Mouse (Mus musculus) lung, postnatal 0 days (tissue): Measurements from ENCODE around the gene Kcnb1. TPM values are rescaled to one million over a fixed set of nuclear protein-coding genes. Genes with fewer than 3 reads are reported as not detected.

Source experiments
- ATAC-seq: fragments of 200-750 bp; cut with Nextera tagmentation; 2 replicates; pipeline ENCODE4 v1.8.0; 2017; ENCODE audit warnings: moderate library complexity
- DNase-seq: peaks from one replicate; pipeline ENCODE4 v3.0.0-alpha.2; 2016; ENCODE audit warnings: low spot score
- H3K27ac ChIP-seq: fragments of 300-500 bp; sonication (generic); 2 replicates; pipeline ENCODE4 v1.5.1; 2014; ENCODE audit warnings: antibody characterized with exemption, mild to moderate bottlenecking, low read length, mixed read lengths
- H3K27me3 ChIP-seq: fragments of 300-500 bp; sonication (generic); replicated peaks from 2 replicates; pipeline ENCODE4 v1.6.1; 2014; ENCODE audit warnings: low read length, mixed read lengths; ENCODE audit not compliant: insufficient read depth
- H3K36me3 ChIP-seq: fragments of 300-500 bp; sonication (generic); 2 replicates; pipeline ENCODE4 v1.6.1; 2014; ENCODE audit warnings: low read length, mixed read lengths; ENCODE audit not compliant: insufficient read depth
- H3K4me1 ChIP-seq: fragments of 300-500 bp; sonication (generic); 2 replicates; pipeline ENCODE4 v1.6.1; 2014; ENCODE audit warnings: antibody characterized with exemption, low read depth, low read length, mixed read lengths; ENCODE audit not compliant: insufficient read depth
- H3K4me2 ChIP-seq: fragments of 300-500 bp; sonication (generic); replicated peaks from 2 replicates; pipeline ENCODE4 v1.6.1; 2014; ENCODE audit warnings: low read depth, mild to moderate bottlenecking, low read length, moderate library complexity, mixed read lengths
- H3K4me3 ChIP-seq: fragments of 300-500 bp; sonication (generic); 2 replicates; pipeline ENCODE4 v1.5.1; 2014; ENCODE audit warnings: low read depth, low read length
- H3K9ac ChIP-seq: fragments of 300-500 bp; sonication (generic); replicated peaks from 2 replicates; pipeline ENCODE4 v1.6.1; 2014; ENCODE audit warnings: low read depth, mild to moderate bottlenecking
- H3K9me3 ChIP-seq: fragments of 300-500 bp; sonication (generic); 2 replicates; pipeline ENCODE4 v1.6.1; 2016; ENCODE audit warnings: low read length, mixed read lengths
- CTCF ChIP-seq: IDR thresholded peaks from 2 replicates; pipeline ENCODE4 v1.5.1; 2016; ENCODE audit warnings: antibody characterized with exemption, mild to moderate bottlenecking
- EP300 ChIP-seq: IDR thresholded peaks from 2 replicates; pipeline ENCODE4 v1.6.1; 2016; ENCODE audit warnings: antibody characterized with exemption, mild to moderate bottlenecking, control low read depth
- WGBS: fragments of 180-500 bp; shearing (Covaris S2); extraction: QIAGEN DNeasy Blood & Tissue Kit; methylation state at CpG from one replicate; pipeline ENCODE4 v1.1.7; 2014; 5-methylcytosine and 5-hydroxymethylcytosine counted together
- polyA plus RNA-seq: library from polyadenylated mRNA; unstranded; fragments of >200 nt; fragmentation: Nextera tagmentation; extraction: Ambion mirVana; gene quantifications from 2 replicates; pipeline ENCODE4 v1.2.1, GENCODE M21; 2015

Kcnb1 gene
- polyA plus RNA-seq, 1 experiment from 2014 or later: 1.1 TPM

GRCm38 (mm10) chr2:167163134-167163533 is 26.8 kb downstream of the Kcnb1 start:
- H3K4me3 ChIP-seq: no peak overlapping the region
- no peaks in the 10 kb centered on the region for H3K27me3 ChIP-seq
- H3K36me3 ChIP-seq: no peaks in the 10 kb centered on the region
- TF ChIP-seq CTCF: no peak
- TF ChIP-seq EP300: no peak
- DNase-seq: no peak
- no peak overlapping the region for H3K27ac ChIP-seq
- H3K9me3 ChIP-seq: no peaks in the 10 kb centered on the region
- H3K9ac ChIP-seq: no peak overlapping the region
- WGBS: 87% methylated on average over 10 of the region's 10 CpGs
- ATAC-seq: no peak
- H3K4me1 ChIP-seq: no peaks in the 10 kb centered on the region
- no peak overlapping the region for H3K4me2 ChIP-seq

DNA sequence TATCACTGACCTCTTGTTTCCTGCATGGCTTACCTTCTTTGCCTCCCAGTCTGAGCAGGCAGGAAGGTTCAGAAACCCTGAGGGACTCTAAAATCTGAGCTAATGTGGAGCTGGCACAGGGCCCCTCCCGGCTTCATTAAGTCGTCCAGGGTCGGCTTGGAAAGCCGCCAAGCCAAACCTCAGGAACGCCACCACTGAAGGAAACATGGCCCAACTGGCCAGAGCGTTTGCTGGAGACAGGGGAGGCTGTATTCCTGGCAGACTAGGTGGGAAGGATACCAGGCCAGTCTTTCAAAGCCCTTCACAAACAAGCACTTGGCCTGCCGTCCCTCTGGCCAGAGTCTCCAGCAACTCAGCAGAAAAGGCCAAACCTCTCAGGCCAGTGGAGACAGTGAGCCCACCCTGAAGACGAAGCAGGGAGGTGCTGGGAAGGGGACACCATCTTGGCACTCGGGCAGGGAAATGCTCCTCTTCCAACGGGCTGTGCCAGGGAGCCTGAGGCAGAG is 27.4 kb downstream of the Kcnb1 start:
- Histone ChIP-seq H3K4me2 (no peak overlapping the region), H3K4me3 (no peak overlapping the region), H3K27ac (no peak overlapping the region), H3K9ac (no peak overlapping the region), H3K27me3 (no peaks in the 10 kb centered on the region), H3K4me1 (no peaks in the 10 kb centered on the region), H3K9me3 (no peaks in the 10 kb centered on the region), H3K36me3 (no peaks in the 10 kb centered on the region)
- DNase-seq: peak; percentile 14
- ATAC-seq: no peak
- TF ChIP-seq CTCF: no peak
- no peak for TF ChIP-seq EP300
- 25% methylated on average over 10 of the region's 10 CpGs for WGBS

GRCm38 (mm10) chr2:167159721-167160120 is 30.2 kb downstream of the Kcnb1 start:
- Histone ChIP-seq H3K4me2 (no peak overlapping the region), H3K9ac (no peak overlapping the region), H3K4me1 (no peaks in the 10 kb centered on the region), H3K9me3 (no peaks in the 10 kb centered on the region), H3K27me3 (no peaks in the 10 kb centered on the region), H3K36me3 (no peaks in the 10 kb centered on the region), H3K27ac (no peak overlapping the region), H3K4me3 (no peak overlapping the region)
- no peak for ATAC-seq
- DNase-seq: no peak
- TF ChIP-seq EP300: no peak
- TF ChIP-seq CTCF: no peak
- 90% methylated on average over 4 of the region's 4 CpGs for WGBS

GRCm38 (mm10) chr2:167158780-167159179 is 31.2 kb downstream of the Kcnb1 start:
- Histone ChIP-seq H3K4me2 (no peak overlapping the region), H3K4me1 (no peaks in the 10 kb centered on the region), H3K36me3 (no peaks in the 10 kb centered on the region), H3K4me3 (no peak overlapping the region), H3K9ac (no peak overlapping the region), H3K27me3 (no peaks in the 10 kb centered on the region), H3K27ac (no peak overlapping the region), H3K9me3 (no peaks in the 10 kb centered on the region)
- WGBS: 78% methylated on average over 5 of the region's 5 CpGs
- TF ChIP-seq EP300: no peak
- TF ChIP-seq CTCF: no peak
- DNase-seq (no peak), ATAC-seq (no peak)

DNA sequence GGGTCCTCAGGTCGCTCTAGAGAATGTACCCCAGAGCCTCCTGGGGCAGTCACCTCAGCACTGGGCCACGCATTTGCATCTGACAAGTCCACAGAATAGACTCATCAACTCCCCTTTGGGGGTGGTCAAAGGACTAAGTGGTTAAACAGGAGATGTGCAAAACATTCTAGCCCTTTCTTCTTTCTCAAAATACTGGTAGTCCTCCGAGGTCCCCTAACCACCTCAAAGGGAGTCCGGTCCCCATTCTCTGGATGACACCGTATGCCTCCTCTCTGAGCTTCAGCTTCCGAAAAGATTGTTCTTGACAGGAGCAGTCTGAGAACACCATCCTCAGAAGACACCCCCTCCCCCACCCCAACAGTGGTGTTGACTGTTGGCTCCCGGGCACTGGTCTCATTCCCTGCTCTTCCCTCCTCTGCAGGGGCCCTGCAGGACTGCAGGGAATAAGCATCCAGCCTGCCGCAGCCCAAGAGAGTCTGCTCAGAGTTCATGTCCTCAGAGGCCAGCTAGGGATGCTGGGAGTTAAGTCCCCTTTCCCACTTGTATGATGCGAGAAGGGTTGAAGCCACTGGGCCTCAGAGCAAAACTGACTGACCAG is 33.7 kb downstream of the Kcnb1 start:
- Histone ChIP-seq H3K4me2 (no peak overlapping the region), H3K36me3 (no peaks in the 10 kb centered on the region), H3K4me1 (no peaks in the 10 kb centered on the region), H3K27ac (no peak overlapping the region), H3K9ac (no peak overlapping the region), H3K27me3 (no peaks in the 10 kb centered on the region), H3K9me3 (no peaks in the 10 kb centered on the region), H3K4me3 (no peak overlapping the region)
- 35% methylated on average over 9 of the region's 9 CpGs for WGBS
- DNase-seq (no peak), ATAC-seq (no peak)
- TF ChIP-seq EP300 (no peak), CTCF (no peak)

DNA sequence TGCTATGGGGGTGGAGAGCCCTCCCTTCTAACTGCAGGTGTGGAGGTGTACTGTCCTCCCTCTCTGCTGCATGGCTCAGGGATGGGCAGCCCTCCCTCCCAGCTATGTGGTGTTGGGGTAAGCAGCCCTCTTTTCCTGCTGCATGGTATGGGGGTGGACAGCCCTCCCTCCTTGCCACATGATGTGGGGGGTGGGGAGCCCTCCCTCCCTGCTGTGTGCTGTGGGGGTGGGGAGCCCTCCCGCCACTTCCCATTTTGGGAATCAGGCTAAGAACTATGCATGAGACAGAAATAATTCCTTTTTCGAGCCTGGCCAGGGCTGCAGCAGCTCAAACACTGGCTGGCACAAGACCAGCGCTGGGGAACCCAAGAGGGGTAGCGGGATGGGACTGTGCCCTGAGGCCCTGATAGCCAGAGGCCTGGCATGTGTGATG is 34.4 kb downstream of the Kcnb1 start:
- no peaks in the 10 kb centered on the region for H3K36me3 ChIP-seq
- ATAC-seq: no peak; the same call in 1 of the 2 replicates
- no peak for TF ChIP-seq CTCF
- no peak for TF ChIP-seq EP300
- no peak overlapping the region for H3K4me2 ChIP-seq
- no peak overlapping the region for H3K4me3 ChIP-seq
- no peak overlapping the region for H3K9ac ChIP-seq
- 44% methylated on average over 4 of the region's 4 CpGs for WGBS
- no peaks in the 10 kb centered on the region for H3K9me3 ChIP-seq
- H3K27me3 ChIP-seq: no peaks in the 10 kb centered on the region
- no peaks in the 10 kb centered on the region for H3K4me1 ChIP-seq
- no peak for DNase-seq
- no peak overlapping the region for H3K27ac ChIP-seq
